Mouse (Mus musculus): Measurements from ENCODE around the gene Rab7b. TPM values are rescaled to one million over a fixed set of nuclear protein-coding genes. Genes with fewer than 3 reads are reported as not detected.

Gene Rab7b
- 10 to 100 TPM; 20.0 to 21.9 TPM for total RNA-seq (2023)

GRCm38 (mm10) chr1:131688475-131688874 lies at the start of gene Rab7b:
Gene Rab7b, plus strand, starts transcription at chr1:131688695.

GRCm38 (mm10) chr1:131743868-131744464 lies 55.5 kb downstream of the Rab7b start, which contains the start of gene Slc26a9:
Gene Slc26a9, plus strand, starts transcription at chr1:131744022.

Other genes with a start within 250 kb of the Rab7b start
- gene Srgap2, start 161.3 kb upstream of the Rab7b start, total RNA-seq (2023), result 100 to 1,000 TPM; 129 to 132 TPM
- gene Fam72a, start 160.8 kb upstream of the Rab7b start, total RNA-seq (2023), result under 1 TPM; 0.24 to 0.50 TPM
- not detected for gene Avpr1b, start 89.5 kb upstream of the Rab7b start, total RNA-seq (2023)
- gene Ctse, start 50.4 kb upstream of the Rab7b start, total RNA-seq (2023), result 10 to 100 TPM; 39.7 to 48.1 TPM
- not detected for gene Slc26a9, start 55.3 kb downstream of the Rab7b start, total RNA-seq (2023)
- gene Pm20d1, start 108.7 kb downstream of the Rab7b start, total RNA-seq (2023), result under 1 TPM in 1 of 2 experiments, not detected in 1; 0.30 TPM
- gene Slc41a1, start 138.8 kb downstream of the Rab7b start, total RNA-seq (2023), result 10 to 100 TPM; 22.8 to 23.7 TPM
- 10 to 100 TPM; 49.4 to 49.7 TPM for gene Rab29, start 178.5 kb downstream of the Rab7b start, total RNA-seq (2023)
- 10 to 100 TPM; 37.7 to 38.3 TPM for gene Nucks1, start 221.8 kb downstream of the Rab7b start, total RNA-seq (2023)

All from monocyte, adult 59 days (primary cell).